Mouse (Mus musculus) stomach, postnatal 0 days (tissue): ENCODE measurements around the gene Nudt4.

Source experiments
- CTCF ChIP-seq: IDR thresholded peaks from 2 replicates; pipeline ENCODE4 v1.5.1; 2016; ENCODE audit warnings: antibody characterized with exemption, low read depth, mild to moderate bottlenecking, moderate library complexity
- EP300 ChIP-seq: optimal IDR thresholded peaks from 2 replicates; pipeline ENCODE3; 2016; ENCODE audit warnings: antibody characterized with exemption

DNA sequence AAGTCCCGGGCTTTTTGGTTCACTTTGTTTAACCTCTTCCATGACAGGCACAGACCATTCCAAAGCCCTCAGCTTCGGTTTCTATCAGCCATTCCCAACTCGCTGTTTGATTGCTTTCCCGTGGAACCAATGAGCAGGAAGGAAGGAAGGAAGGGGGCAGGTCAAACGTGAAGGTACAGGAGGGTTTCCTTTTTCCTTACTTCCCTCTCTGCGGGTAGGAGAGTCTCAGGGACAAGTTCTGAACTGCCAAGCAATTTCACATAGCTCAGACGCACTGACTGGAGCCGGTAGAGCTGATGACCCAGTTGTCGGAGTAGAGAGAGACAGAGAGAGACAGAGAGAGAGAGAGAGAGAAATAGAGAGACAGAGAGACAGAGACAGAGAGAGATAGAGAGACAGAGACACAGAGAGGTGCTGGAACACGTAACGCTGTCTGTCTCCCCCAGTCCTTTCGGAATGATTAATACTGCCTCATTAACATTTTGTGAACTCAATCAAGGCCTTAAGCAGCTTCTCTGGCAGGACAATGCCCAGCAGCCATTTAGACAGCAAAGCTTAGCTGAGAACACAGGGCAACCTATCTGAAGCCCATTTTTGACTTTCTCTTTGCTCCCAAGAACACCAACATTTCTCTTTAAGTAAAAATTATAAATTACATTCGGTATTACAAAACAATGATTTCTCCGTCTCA, 13.1 kb upstream of the Nudt4 start:
- no peak for TF ChIP-seq EP300
- TF ChIP-seq CTCF: no peak
